Mouse (Mus musculus) cerebellum, adult 2 months (tissue): ENCODE measurements around the gene Tctex1d4.

Experiments
- CTCF ChIP-seq: fragments of 200-500 bp; IDR thresholded peaks from 2 replicates; pipeline ENCODE4 v1.5.1; 2011; ENCODE audit warnings: low read depth, mild to moderate bottlenecking, control low read depth, low read length, moderate library complexity, borderline replicate concordance; ENCODE audit not compliant: insufficient read depth
- POLR2A ChIP-seq: fragments of 200-500 bp; IDR thresholded peaks from 2 replicates; pipeline ENCODE4 v1.6.1; 2011; ENCODE audit warnings: low read length, control low read depth, borderline replicate concordance; ENCODE audit not compliant: insufficient read depth

DNA sequence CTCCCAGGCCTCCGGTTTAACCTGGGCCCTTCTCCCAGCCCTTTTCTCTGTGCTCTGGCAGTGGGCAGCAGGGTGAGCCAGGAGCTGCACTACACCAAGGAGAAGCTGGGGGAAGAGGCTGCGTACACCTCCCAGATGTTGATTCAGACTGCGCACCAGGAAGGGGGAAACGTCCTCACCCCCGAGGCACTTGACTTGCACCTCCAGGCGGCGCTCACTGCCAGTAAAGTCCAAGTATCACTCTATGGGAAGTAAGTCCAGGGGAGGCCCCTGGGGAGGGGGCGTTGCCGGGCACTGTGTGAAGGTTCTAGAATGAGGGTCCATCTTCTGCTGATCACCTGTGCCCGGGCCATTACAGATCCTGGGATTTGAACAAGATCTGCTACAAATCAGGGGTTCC lies 21.9 kb upstream of the Tctex1d4 start:
- no peak for TF ChIP-seq CTCF
- no peak for TF ChIP-seq POLR2A
